Mouse (Mus musculus): ENCODE results near the gene Prss35. TPM values are rescaled to one million over a fixed set of nuclear protein-coding genes. Genes with fewer than 3 reads are reported as not detected.

Gene Prss35
- polyA plus RNA-seq, 2 experiments: 55.6 to 75.5 TPM

DNA sequence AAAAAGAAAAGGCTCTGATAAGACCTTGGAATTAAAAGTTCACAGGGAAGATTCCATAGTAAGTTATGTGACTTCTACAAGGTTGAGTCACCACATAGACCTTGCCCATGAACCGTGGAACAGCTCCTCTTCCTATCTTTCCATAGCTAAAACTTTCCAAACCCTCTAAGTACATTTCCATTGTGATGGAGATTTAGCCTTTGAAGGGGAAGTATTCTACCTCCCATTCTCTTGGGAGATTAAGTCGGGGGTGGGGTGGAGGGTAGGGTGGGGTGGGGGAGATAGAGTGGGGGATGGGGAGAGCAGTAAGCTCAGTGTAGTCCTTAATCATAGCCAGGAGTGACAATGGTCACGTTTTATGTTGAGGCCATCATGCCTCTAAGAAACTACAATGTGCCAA, 3.5 kb upstream of the Prss35 start:
- H3K36me3 ChIP-seq (ENCODE audit: control insufficient read depth, insufficient read depth, low read length): no peaks in the 10 kb centered on the region
- no peak overlapping the region for H3K4me2 ChIP-seq (replicated peaks; ENCODE audit: low read depth, low read length, severe bottlenecking)
- H3K27ac ChIP-seq (replicated peaks; ENCODE audit: low read depth, low read length): no peak overlapping the region
- H3K9me3 ChIP-seq (ENCODE audit: control insufficient read depth, low read length): no peaks in the 10 kb centered on the region
- H3K9ac ChIP-seq (ENCODE audit: low read depth, low read length, severe bottlenecking): no peak overlapping the region
- no peak for DNase-seq (ENCODE audit: low spot score)
- no peak for TF ChIP-seq POLR2A (IDR thresholded peaks at IDR 0.05; ENCODE audit: borderline replicate concordance, extremely low read depth, insufficient read depth, insufficient read length)
- H3K4me3 ChIP-seq (replicated peaks; ENCODE audit: low read length): no peak overlapping the region
- ATAC-seq (ENCODE audit: low FRiP score, low read depth): no peak
- H3K27me3 ChIP-seq (ENCODE audit: control insufficient read depth, insufficient read depth, low read length): no peaks in the 10 kb centered on the region
- peaks cover 5% of the 10 kb centered on the region for H3K4me1 ChIP-seq (ENCODE audit: control insufficient read depth, insufficient read depth, low read length)
- WGBS: 49% methylated on average over 3 of the region's 3 CpGs

DNA sequence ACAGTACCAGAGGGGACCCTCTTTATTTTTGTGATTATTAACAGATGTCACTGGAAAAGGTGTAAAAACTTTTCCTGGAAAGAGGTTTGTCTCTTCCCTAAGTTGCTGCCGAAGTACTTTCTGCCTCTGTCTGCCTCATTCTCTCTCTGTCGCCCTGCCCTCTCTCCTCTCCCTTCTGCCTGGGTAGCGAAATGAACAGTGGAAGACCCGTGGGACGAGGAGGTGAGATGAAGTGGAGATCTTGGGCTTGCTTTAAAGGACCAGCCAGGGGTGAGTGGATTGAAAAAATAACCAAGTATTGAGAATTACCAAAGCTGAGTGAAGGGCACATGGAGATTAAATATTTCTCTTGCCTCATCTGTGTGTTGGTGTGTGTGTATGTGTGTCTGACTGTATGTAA, 592 bp downstream of the Prss35 start:
- WGBS: 19% methylated on average over 5 of the region's 5 CpGs
- no peak for TF ChIP-seq POLR2A (IDR thresholded peaks at IDR 0.05; ENCODE audit: borderline replicate concordance, extremely low read depth, insufficient read depth, insufficient read length)
- Histone ChIP-seq H3K9ac (ENCODE audit: low read depth, low read length, severe bottlenecking) (peak overlapping the region; percentile 57), H3K4me2 (replicated peaks; ENCODE audit: low read depth, low read length, severe bottlenecking) (peak overlapping the region; percentile 61), H3K9me3 (ENCODE audit: control insufficient read depth, low read length) (no peaks in the 10 kb centered on the region), H3K27ac (replicated peaks; ENCODE audit: low read depth, low read length) (0 out of 2 replicates have a peak overlapping the region, but pooled peaks have one; percentile 39), H3K4me1 (ENCODE audit: control insufficient read depth, insufficient read depth, low read length) (peaks cover 5% of the 10 kb centered on the region), H3K4me3 (replicated peaks; ENCODE audit: low read length) (peak overlapping the region; percentile 41), H3K36me3 (ENCODE audit: control insufficient read depth, insufficient read depth, low read length) (no peaks in the 10 kb centered on the region), H3K27me3 (ENCODE audit: control insufficient read depth, insufficient read depth, low read length) (no peaks in the 10 kb centered on the region)
- ATAC-seq (ENCODE audit: low FRiP score, low read depth) (no peak), DNase-seq (ENCODE audit: low spot score) (no peak)

DNA sequence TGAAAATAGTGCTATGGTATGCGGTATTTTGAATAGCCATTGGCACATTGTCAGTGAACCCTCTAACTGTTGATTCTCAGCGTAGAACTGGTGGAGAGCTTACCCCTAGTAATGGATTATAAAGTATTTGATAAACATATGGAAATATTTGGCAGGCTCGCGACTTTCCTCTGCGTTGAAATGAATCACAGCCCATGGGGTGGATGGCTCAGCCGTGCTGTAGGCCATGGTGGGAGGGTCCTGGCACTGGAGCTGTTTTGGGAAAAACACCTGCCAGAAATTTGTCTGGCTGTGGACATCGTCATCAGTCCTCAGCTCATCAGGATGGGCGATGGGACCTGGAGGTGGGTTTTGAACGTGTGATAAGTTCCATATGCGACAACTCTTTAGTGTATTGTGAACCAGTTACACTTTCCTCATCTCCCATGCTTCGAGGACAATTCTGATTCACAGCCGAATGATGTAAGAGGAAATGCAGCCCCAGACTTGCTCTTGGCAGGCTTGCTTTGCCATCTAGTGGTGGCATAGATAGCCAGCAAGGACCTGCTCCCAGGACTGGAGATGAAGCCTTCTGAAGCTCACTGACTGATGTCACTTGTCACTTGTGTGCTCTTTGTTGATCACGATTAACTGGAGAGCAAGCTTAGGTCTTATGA, 2.6 kb downstream of the Prss35 start:
- no peak overlapping the region for H3K9ac ChIP-seq (ENCODE audit: low read depth, low read length, severe bottlenecking)
- ATAC-seq (ENCODE audit: low FRiP score, low read depth): peak; percentile 69
- no peak for TF ChIP-seq POLR2A (IDR thresholded peaks at IDR 0.05; ENCODE audit: borderline replicate concordance, extremely low read depth, insufficient read depth, insufficient read length)
- H3K9me3 ChIP-seq (ENCODE audit: control insufficient read depth, low read length): no peaks in the 10 kb centered on the region
- H3K27me3 ChIP-seq (ENCODE audit: control insufficient read depth, insufficient read depth, low read length): no peaks in the 10 kb centered on the region
- no peak overlapping the region for H3K4me3 ChIP-seq (replicated peaks; ENCODE audit: low read length)
- WGBS: 18% methylated on average over 13 of the region's 13 CpGs
- H3K36me3 ChIP-seq (ENCODE audit: control insufficient read depth, insufficient read depth, low read length): no peaks in the 10 kb centered on the region
- peak; percentile 72 for DNase-seq (ENCODE audit: low spot score)
- H3K4me2 ChIP-seq (replicated peaks; ENCODE audit: low read depth, low read length, severe bottlenecking): no peak overlapping the region; the same call in 1 of the 2 replicates
- H3K27ac ChIP-seq (replicated peaks; ENCODE audit: low read depth, low read length): no peak overlapping the region
- peaks cover 5% of the 10 kb centered on the region for H3K4me1 ChIP-seq (ENCODE audit: control insufficient read depth, insufficient read depth, low read length)

DNA sequence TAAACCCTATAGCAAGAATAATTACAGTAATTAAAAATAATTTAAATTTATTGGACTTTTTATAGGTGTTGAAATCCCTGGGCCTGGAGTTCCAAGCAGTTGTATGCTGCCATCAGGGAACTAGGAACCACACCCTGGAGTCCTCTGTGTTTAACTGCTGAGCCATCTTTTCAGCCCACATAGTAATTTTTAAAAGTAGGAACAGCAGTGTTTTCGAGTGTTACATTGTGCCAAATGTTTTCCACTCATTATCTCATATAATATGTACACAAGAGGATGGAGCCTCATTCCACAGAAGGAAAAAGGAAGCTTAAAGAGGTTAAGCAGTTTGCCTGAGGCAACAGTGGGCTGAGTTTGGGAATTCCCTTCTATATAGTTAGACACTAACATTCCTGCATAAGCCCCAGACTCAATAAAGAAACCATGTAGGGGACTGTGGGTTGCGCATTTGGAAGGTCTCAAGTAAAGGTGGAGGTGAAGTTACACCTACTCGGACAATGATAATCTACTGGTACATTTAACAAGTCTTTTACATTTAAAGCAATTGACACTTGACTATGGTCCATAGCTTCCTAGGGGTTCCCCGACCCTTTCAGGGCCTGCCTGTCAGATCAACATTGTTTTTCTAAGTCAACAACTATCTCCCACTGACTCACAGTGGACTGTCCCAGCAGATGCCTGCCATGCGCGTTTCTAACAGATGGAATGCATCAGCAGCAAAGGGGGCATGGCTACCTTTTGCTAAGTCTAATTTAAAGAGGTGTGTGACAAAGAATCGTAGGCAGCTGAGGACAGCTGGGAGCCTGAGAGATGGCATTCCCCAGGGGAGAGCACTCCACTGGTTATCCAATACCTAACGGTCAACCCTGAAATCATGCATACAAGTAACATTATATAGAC, 19.3 kb downstream of the Prss35 start:
- Histone ChIP-seq H3K27me3 (ENCODE audit: control insufficient read depth, insufficient read depth, low read length) (no peaks in the 10 kb centered on the region), H3K9me3 (ENCODE audit: control insufficient read depth, low read length) (no peaks in the 10 kb centered on the region), H3K27ac (replicated peaks; ENCODE audit: low read depth, low read length) (no peak overlapping the region; the same call in 1 of the 2 replicates), H3K4me3 (replicated peaks; ENCODE audit: low read length) (no peak overlapping the region), H3K4me2 (replicated peaks; ENCODE audit: low read depth, low read length, severe bottlenecking) (no peak overlapping the region), H3K4me1 (ENCODE audit: control insufficient read depth, insufficient read depth, low read length) (peaks cover 8% of the 10 kb centered on the region; the same call in 1 of the 2 replicates), H3K9ac (ENCODE audit: low read depth, low read length, severe bottlenecking) (no peak overlapping the region), H3K36me3 (ENCODE audit: control insufficient read depth, insufficient read depth, low read length) (no peaks in the 10 kb centered on the region)
- TF ChIP-seq POLR2A (IDR thresholded peaks at IDR 0.05; ENCODE audit: borderline replicate concordance, extremely low read depth, insufficient read depth, insufficient read length): no peak
- ATAC-seq (ENCODE audit: low FRiP score, low read depth) (peak; percentile 70), DNase-seq (ENCODE audit: low spot score) (peak; percentile 23)
- WGBS: 26% methylated on average over 8 of the region's 8 CpGs

DNA sequence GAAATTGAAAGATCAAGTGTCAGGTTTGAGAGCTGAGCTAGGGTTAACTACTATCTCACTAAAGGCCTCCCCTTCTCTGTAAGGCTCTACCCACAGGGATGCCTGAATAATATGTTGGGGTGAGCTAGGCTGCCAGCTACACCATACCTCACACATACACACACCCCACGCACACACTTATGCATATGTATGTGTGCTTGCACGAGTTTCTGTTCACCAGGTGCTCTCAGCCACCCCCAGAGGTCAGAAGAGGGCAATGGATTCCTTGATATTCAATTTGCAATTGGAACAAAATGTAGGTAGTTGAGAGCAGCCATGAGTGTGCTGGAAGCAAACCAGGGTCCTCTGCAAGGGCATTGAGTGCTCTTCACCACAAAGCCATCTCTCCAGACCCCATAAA, 20.6 kb downstream of the Prss35 start:
- no peaks in the 10 kb centered on the region for H3K27me3 ChIP-seq (ENCODE audit: control insufficient read depth, insufficient read depth, low read length)
- no peak overlapping the region for H3K4me3 ChIP-seq (replicated peaks; ENCODE audit: low read length)
- no peak overlapping the region for H3K4me2 ChIP-seq (replicated peaks; ENCODE audit: low read depth, low read length, severe bottlenecking)
- no peak overlapping the region for H3K9ac ChIP-seq (ENCODE audit: low read depth, low read length, severe bottlenecking)
- H3K4me1 ChIP-seq (ENCODE audit: control insufficient read depth, insufficient read depth, low read length): peaks cover 8% of the 10 kb centered on the region; the same call in 1 of the 2 replicates
- ATAC-seq (ENCODE audit: low FRiP score, low read depth) (no peak), DNase-seq (ENCODE audit: low spot score) (no peak)
- no peaks in the 10 kb centered on the region for H3K36me3 ChIP-seq (ENCODE audit: control insufficient read depth, insufficient read depth, low read length)
- no peaks in the 10 kb centered on the region for H3K9me3 ChIP-seq (ENCODE audit: control insufficient read depth, low read length)
- WGBS: 52% methylated on average over 2 of the region's 2 CpGs
- no peak overlapping the region for H3K27ac ChIP-seq (replicated peaks; ENCODE audit: low read depth, low read length)
- no peak for TF ChIP-seq POLR2A (IDR thresholded peaks at IDR 0.05; ENCODE audit: borderline replicate concordance, extremely low read depth, insufficient read depth, insufficient read length)
